Mouse (Mus musculus) adrenal gland, adult 18-20 months (tissue): ENCODE measurements around the gene Rps12. TPM values are rescaled to one million over a fixed set of nuclear protein-coding genes. Genes with fewer than 3 reads are reported as not detected.
"Not testable (repeated sequence)": the region's sequence is repeated elsewhere in the genome, so short reads cannot be mapped to it uniquely, and the experiment has no call there.

Experiments used
- DNase-seq, 2 experiments: peaks; one replicate each; pipeline ENCODE4 v3.0.0; 2021 to 2022; ENCODE audit warnings: low spot score in 2 of 2
- total RNA-seq, 2 experiments: library from RNA; stranded (reverse); gene quantifications; 1 replicate in 1 of 2; 2 replicates in 1 of 2; pipeline ENCODE4 v1.2.3; 2021

Rps12 gene
- total RNA-seq, 2 experiments from 2014 or later, result 510 to 531 TPM

GRCm38 (mm10) chr10:23786631-23787038, 440 bp downstream of the Rps12 start:
- DNase-seq, result not testable (repeated sequence)

- DNase-seq, result no peak
Observed at GRCm38 (mm10) chr10:23786040-23786439, 1.0 kb downstream of the Rps12 start.

- DNase-seq, result not testable (repeated sequence)
Observed at GRCm38 (mm10) chr10:23785599-23785998, 1.5 kb downstream of the Rps12 start.

- no peak for DNase-seq
Observed at GRCm38 (mm10) chr10:23784121-23784520, 3.0 kb downstream of the Rps12 start.

- DNase-seq, result no peak
Observed at GRCm38 (mm10) chr10:23783493-23783884, 3.6 kb downstream of the Rps12 start.

GRCm38 (mm10) chr10:23782855-23783492, 4.1 kb downstream of the Rps12 start:
- DNase-seq, result no peak

- DNase-seq, result no peak
Observed at GRCm38 (mm10) chr10:23781760-23782735, 5.0 kb downstream of the Rps12 start.

- no peak for DNase-seq
Observed at GRCm38 (mm10) chr10:23780539-23781275, 6.4 kb downstream of the Rps12 start.

GRCm38 (mm10) chr10:23777288-23777945, 9.7 kb downstream of the Rps12 start:
- no peak for DNase-seq

- no peak for DNase-seq
Observed at GRCm38 (mm10) chr10:23754166-23754565, 32.9 kb downstream of the Rps12 start.

Other genes with a start within 250 kb of the Rps12 start
- gene Slc18b1, start 9.7 kb upstream of the Rps12 start, total RNA-seq, result 10 to 100 TPM; 30.5 to 40.2 TPM
- gene Vnn3, start 64.2 kb upstream of the Rps12 start, total RNA-seq, result 10 to 100 TPM in 1 of 2 experiments, 1 to 10 TPM in 1; 4.2 to 44.2 TPM
- gene Vnn1, start 107.4 kb upstream of the Rps12 start, total RNA-seq, result 10 to 100 TPM; 19.8 to 40.5 TPM
- gene Taar1, start 133.1 kb upstream of the Rps12 start, total RNA-seq, result not detected
- not detected for gene Taar2, start 151.3 kb upstream of the Rps12 start, total RNA-seq
- gene Taar3, start 162.3 kb upstream of the Rps12 start, total RNA-seq, result not detected
- not detected for gene Taar4, start 173.2 kb upstream of the Rps12 start, total RNA-seq
- not detected for gene Taar5, start 183.4 kb upstream of the Rps12 start, total RNA-seq
- not detected for gene Taar6, start 198.4 kb upstream of the Rps12 start, total RNA-seq
- not detected for gene Taar7a, start 206.2 kb upstream of the Rps12 start, total RNA-seq
- not detected for gene Taar7b, start 212.7 kb upstream of the Rps12 start, total RNA-seq
- gene Taar7d, start 239.9 kb upstream of the Rps12 start, total RNA-seq, result not detected